12 mouse cellular contexts compared by ENCODE assay signal in genomic region chr14:100211826-100212117, GRCm38 (mm10).
"Had no signal": no experiment of that assay in that cellular context is flagged by ENCODE, and none has a peak within 500 bp of the region (broad histone marks: within the 10 kb centered on the region; RNA-seq: fewer than 3 reads in every experiment).

No protein-coding gene starts in this region.

- H3K9ac ChIP-seq: kidney, embryonic 15.5 days; limb, embryonic 13.5 days; liver, embryonic 14.5 days; neural tube, embryonic 13.5 days had no signal

- DNase-seq: left cerebral cortex, postnatal 4 days; lung, adult 2 months; lung, postnatal 4 days; right cerebral cortex, postnatal 14 days; thymus, adult 2 months; thymus, postnatal 25 days had no signal

- H3K36me3 ChIP-seq: kidney, embryonic 15.5 days; midbrain, embryonic 10.5 days had no signal

- H3K4me3 ChIP-seq: kidney, embryonic 15.5 days; limb, embryonic 13.5 days; midbrain, embryonic 10.5 days; neural tube, embryonic 13.5 days had no signal

- H3K9me3 ChIP-seq: kidney, embryonic 15.5 days; limb, embryonic 13.5 days; midbrain, embryonic 10.5 days; neural tube, embryonic 13.5 days had no signal

- H3K27ac ChIP-seq: kidney, embryonic 15.5 days; limb, embryonic 13.5 days; liver, embryonic 14.5 days; midbrain, embryonic 10.5 days; neural tube, embryonic 13.5 days; stomach, postnatal 0 days had no signal

- H3K27me3 ChIP-seq: kidney, embryonic 15.5 days; limb, embryonic 13.5 days; neural tube, embryonic 13.5 days had no signal

- H3K4me2 ChIP-seq: kidney, embryonic 15.5 days; limb, embryonic 13.5 days; neural tube, embryonic 13.5 days had no signal
